Mouse (Mus musculus) kidney, adult 2 months (tissue): Measurements from ENCODE around the gene Chst8.

Experiments used
- CTCF ChIP-seq: fragments of 200-500 bp; conservative IDR thresholded peaks from 2 replicates; pipeline ENCODE4 v1.5.1; 2011; ENCODE audit warnings: low read depth, mild to moderate bottlenecking, control low read depth, low read length, moderate library complexity, mixed read lengths; ENCODE audit not compliant: insufficient read depth, insufficient read length
- POLR2A ChIP-seq: fragments of 200-500 bp; IDR thresholded peaks from one replicate; pipeline ENCODE4 v1.6.1; 2011; ENCODE audit warnings: low read depth, low read length, control low read depth

- TF ChIP-seq POLR2A (no peak), CTCF (no peak)
Measured at GRCm38 (mm10) chr7:34644591-34644990, 167.9 kb downstream of the Chst8 start.
